Mouse (Mus musculus): ENCODE results near the gene Lpar1. TPM values are rescaled to one million over a fixed set of nuclear protein-coding genes. Genes with fewer than 3 reads are reported as not detected.
A peak's percentile ranks its signal among the peaks of the same experiment; 100 is the strongest.

Gene Lpar1
- total RNA-seq, 1 experiment = 44.2 TPM

DNA sequence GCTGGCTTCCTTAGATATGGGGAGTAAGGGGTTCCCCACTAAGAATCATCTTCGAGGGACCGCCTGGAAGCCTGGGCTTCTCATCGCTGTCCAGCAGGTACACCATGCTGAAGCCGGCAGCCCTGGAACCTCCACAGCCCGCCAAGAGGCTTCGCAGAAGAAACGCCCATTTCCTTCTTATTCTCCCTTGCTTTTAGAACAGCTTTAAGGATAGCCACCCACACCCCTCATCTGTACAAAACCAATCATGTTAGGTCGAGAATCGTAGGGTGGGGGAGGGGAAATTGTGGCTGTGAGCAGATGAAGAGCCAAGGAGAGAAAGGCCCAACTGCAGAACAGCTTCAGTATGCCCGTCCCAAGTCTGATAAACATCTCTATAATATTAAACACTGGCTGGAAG lies 26.4 kb upstream of the Lpar1 start:
- Histone ChIP-seq H3K9ac (ENCODE audit: insufficient read depth, low read depth, low read length, poor library complexity, severe bottlenecking) (no peak overlapping the region), H3K9me3 (ENCODE audit: control insufficient read depth, insufficient read depth, low read depth, low read length) (no peaks in the 10 kb centered on the region), H3K4me3 (ENCODE audit: insufficient read depth in 1 of 2, low read depth in 1 of 2, low read length in 2 of 2, poor library complexity in 1 of 2, severe bottlenecking in 1 of 2) (no peak overlapping the region), H3K36me3 (ENCODE audit: control insufficient read depth, insufficient read depth, low read length, poor library complexity, severe bottlenecking) (no peaks in the 10 kb centered on the region), H3K4me1 (ENCODE audit: control insufficient read depth in 2 of 2, insufficient read depth in 2 of 2, low read length in 2 of 2, poor library complexity in 1 of 2) (no peaks in the 10 kb centered on the region; a peak in 1 of 4 replicates), H3K27ac (ENCODE audit: insufficient read depth, low read depth, low read length, poor library complexity, severe bottlenecking) (no peak overlapping the region)
- in situ Hi-C loops (cut with MboI; ENCODE audit: low sequenced_read_pairs in 2 of 2, unreplicated experiment in 2 of 2) = no loop called here
- no peak for TF ChIP-seq MAFK (IDR thresholded peaks at IDR 0.05; ENCODE audit: insufficient read depth, low read depth, low read length)
- no peak for TF ChIP-seq HCFC1 (IDR thresholded peaks at IDR 0.05; ENCODE audit: borderline replicate concordance, insufficient read depth, low read length)
- TF ChIP-seq CHD2 (IDR thresholded peaks at IDR 0.05; ENCODE audit: low read depth, low read length) = no peak
- no peak for TF ChIP-seq ZC3H11A (IDR thresholded peaks at IDR 0.05; ENCODE audit: borderline replicate concordance, low read depth, low read length)
- TF ChIP-seq ZNF384 (IDR thresholded peaks at IDR 0.05; ENCODE audit: low read depth, low read length) = no peak
- DNase-seq (ENCODE audit: low read depth, low spot score) = no peak

DNA sequence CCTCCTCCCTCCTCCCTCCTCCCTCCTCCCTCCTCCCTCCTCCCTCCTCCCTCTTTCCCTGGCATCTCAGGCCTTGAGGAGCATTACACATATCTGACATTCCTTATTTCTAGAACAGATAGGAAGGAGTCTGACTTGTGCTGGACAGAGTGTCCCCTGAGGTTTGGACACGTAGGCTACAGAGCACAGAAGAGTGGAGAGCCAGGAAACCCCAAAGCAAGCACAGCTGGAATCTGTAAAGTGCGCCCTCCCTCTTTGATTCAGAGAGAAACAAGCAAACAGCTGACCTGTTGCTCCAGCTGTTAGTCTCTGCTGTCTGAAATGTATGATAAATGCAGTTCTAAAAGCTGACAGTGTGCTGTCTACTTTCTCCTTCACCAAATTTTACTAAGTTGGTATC lies 24.8 kb upstream of the Lpar1 start:
- no peak for DNase-seq (ENCODE audit: low read depth, low spot score)
- Histone ChIP-seq H3K36me3 (ENCODE audit: control insufficient read depth, insufficient read depth, low read length, poor library complexity, severe bottlenecking) (no peaks in the 10 kb centered on the region), H3K4me3 (ENCODE audit: insufficient read depth in 1 of 2, low read depth in 1 of 2, low read length in 2 of 2, poor library complexity in 1 of 2, severe bottlenecking in 1 of 2) (no peak overlapping the region), H3K27ac (ENCODE audit: insufficient read depth, low read depth, low read length, poor library complexity, severe bottlenecking) (no peak overlapping the region), H3K9me3 (ENCODE audit: control insufficient read depth, insufficient read depth, low read depth, low read length) (no peaks in the 10 kb centered on the region), H3K4me1 (ENCODE audit: control insufficient read depth in 2 of 2, insufficient read depth in 2 of 2, low read length in 2 of 2, poor library complexity in 1 of 2) (no peaks in the 10 kb centered on the region; a peak in 1 of 4 replicates), H3K9ac (ENCODE audit: insufficient read depth, low read depth, low read length, poor library complexity, severe bottlenecking) (no peak overlapping the region)
- in situ Hi-C loops (cut with MboI; ENCODE audit: low sequenced_read_pairs in 2 of 2, unreplicated experiment in 2 of 2) = no loop called here
- TF ChIP-seq CHD2 (IDR thresholded peaks at IDR 0.05; ENCODE audit: low read depth, low read length) (no peak), MAFK (IDR thresholded peaks at IDR 0.05; ENCODE audit: insufficient read depth, low read depth, low read length) (no peak), HCFC1 (IDR thresholded peaks at IDR 0.05; ENCODE audit: borderline replicate concordance, insufficient read depth, low read length) (no peak), ZNF384 (IDR thresholded peaks at IDR 0.05; ENCODE audit: low read depth, low read length) (no peak), ZC3H11A (IDR thresholded peaks at IDR 0.05; ENCODE audit: borderline replicate concordance, low read depth, low read length) (no peak)

GRCm38 (mm10) chr4:58577382-58578048 lies 23.8 kb upstream of the Lpar1 start:
- DNase-seq (ENCODE audit: low read depth, low spot score) = no peak
- TF ChIP-seq ZNF384 (IDR thresholded peaks at IDR 0.05; ENCODE audit: low read depth, low read length) (0 out of 2 replicates have a peak, but pooled peaks have one; percentile 17), MAFK (IDR thresholded peaks at IDR 0.05; ENCODE audit: insufficient read depth, low read depth, low read length) (no peak), CHD2 (IDR thresholded peaks at IDR 0.05; ENCODE audit: low read depth, low read length) (no peak), HCFC1 (IDR thresholded peaks at IDR 0.05; ENCODE audit: borderline replicate concordance, insufficient read depth, low read length) (no peak), ZC3H11A (IDR thresholded peaks at IDR 0.05; ENCODE audit: borderline replicate concordance, low read depth, low read length) (no peak)
- in situ Hi-C loops (cut with MboI; ENCODE audit: low sequenced_read_pairs in 2 of 2, unreplicated experiment in 2 of 2) = no loop called here
- Histone ChIP-seq H3K9me3 (ENCODE audit: control insufficient read depth, insufficient read depth, low read depth, low read length) (no peaks in the 10 kb centered on the region), H3K36me3 (ENCODE audit: control insufficient read depth, insufficient read depth, low read length, poor library complexity, severe bottlenecking) (no peaks in the 10 kb centered on the region), H3K4me3 (ENCODE audit: insufficient read depth in 1 of 2, low read depth in 1 of 2, low read length in 2 of 2, poor library complexity in 1 of 2, severe bottlenecking in 1 of 2) (no peak overlapping the region), H3K9ac (ENCODE audit: insufficient read depth, low read depth, low read length, poor library complexity, severe bottlenecking) (no peak overlapping the region), H3K4me1 (ENCODE audit: control insufficient read depth in 2 of 2, insufficient read depth in 2 of 2, low read length in 2 of 2, poor library complexity in 1 of 2) (no peaks in the 10 kb centered on the region; a peak in 1 of 4 replicates), H3K27ac (ENCODE audit: insufficient read depth, low read depth, low read length, poor library complexity, severe bottlenecking) (no peak overlapping the region)

DNA sequence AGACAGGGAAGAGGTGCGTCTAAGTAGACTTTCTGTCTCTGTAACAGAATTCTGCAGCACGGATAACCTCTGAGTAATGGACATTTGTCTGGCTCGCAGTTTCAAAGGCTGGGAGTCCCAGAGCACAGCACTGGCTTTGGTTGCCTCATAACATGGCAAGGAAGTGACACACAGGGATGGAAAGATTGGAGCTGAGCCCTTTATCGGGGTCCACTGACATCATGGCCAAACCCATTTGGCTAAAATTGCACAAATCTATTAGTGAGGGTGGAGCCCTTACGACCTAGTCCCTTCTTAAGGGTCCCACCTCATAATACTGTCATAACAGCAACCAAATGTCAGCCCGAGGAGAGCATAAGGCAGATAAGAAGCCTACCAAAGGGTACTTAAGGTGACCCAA lies 22.1 kb upstream of the Lpar1 start:
- Histone ChIP-seq H3K27ac (ENCODE audit: insufficient read depth, low read depth, low read length, poor library complexity, severe bottlenecking) (no peak overlapping the region), H3K4me3 (ENCODE audit: insufficient read depth in 1 of 2, low read depth in 1 of 2, low read length in 2 of 2, poor library complexity in 1 of 2, severe bottlenecking in 1 of 2) (no peak overlapping the region), H3K9ac (ENCODE audit: insufficient read depth, low read depth, low read length, poor library complexity, severe bottlenecking) (no peak overlapping the region), H3K36me3 (ENCODE audit: control insufficient read depth, insufficient read depth, low read length, poor library complexity, severe bottlenecking) (no peaks in the 10 kb centered on the region), H3K4me1 (ENCODE audit: control insufficient read depth in 2 of 2, insufficient read depth in 2 of 2, low read length in 2 of 2, poor library complexity in 1 of 2) (no peaks in the 10 kb centered on the region; a peak in 1 of 4 replicates), H3K9me3 (ENCODE audit: control insufficient read depth, insufficient read depth, low read depth, low read length) (no peaks in the 10 kb centered on the region)
- no peak for DNase-seq (ENCODE audit: low read depth, low spot score)
- in situ Hi-C loops (cut with MboI; ENCODE audit: low sequenced_read_pairs in 2 of 2, unreplicated experiment in 2 of 2) = no loop called here
- no peak for TF ChIP-seq MAFK (IDR thresholded peaks at IDR 0.05; ENCODE audit: insufficient read depth, low read depth, low read length)

DNA sequence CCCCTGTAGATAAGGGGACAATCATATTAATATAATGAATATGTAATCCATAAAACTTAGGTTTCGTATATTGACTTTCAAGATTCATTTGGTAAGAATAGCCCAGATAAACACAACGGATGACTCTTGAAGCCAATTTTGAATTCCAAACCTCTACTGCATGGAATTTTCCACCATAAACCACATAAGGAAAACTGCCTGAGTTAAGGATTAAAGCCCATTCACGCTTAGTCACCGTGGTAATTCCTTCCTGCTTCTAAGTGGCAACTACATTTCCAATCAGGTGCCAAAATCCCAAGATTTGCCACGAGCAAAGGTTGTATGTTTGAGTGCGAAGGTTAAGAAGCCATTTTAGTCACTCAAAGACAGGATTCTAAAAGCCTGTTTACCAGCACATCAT lies 20.3 kb upstream of the Lpar1 start:
- in situ Hi-C loops (cut with MboI; ENCODE audit: low sequenced_read_pairs in 2 of 2, unreplicated experiment in 2 of 2) = no loop called here
- no peak for DNase-seq (ENCODE audit: low read depth, low spot score)
- Histone ChIP-seq H3K4me1 (ENCODE audit: control insufficient read depth in 2 of 2, insufficient read depth in 2 of 2, low read length in 2 of 2, poor library complexity in 1 of 2) (no peaks in the 10 kb centered on the region), H3K4me3 (ENCODE audit: insufficient read depth in 1 of 2, low read depth in 1 of 2, low read length in 2 of 2, poor library complexity in 1 of 2, severe bottlenecking in 1 of 2) (no peak overlapping the region), H3K9me3 (ENCODE audit: control insufficient read depth, insufficient read depth, low read depth, low read length) (no peaks in the 10 kb centered on the region), H3K9ac (ENCODE audit: insufficient read depth, low read depth, low read length, poor library complexity, severe bottlenecking) (no peak overlapping the region), H3K27ac (ENCODE audit: insufficient read depth, low read depth, low read length, poor library complexity, severe bottlenecking) (no peak overlapping the region), H3K36me3 (ENCODE audit: control insufficient read depth, insufficient read depth, low read length, poor library complexity, severe bottlenecking) (no peaks in the 10 kb centered on the region)
- TF ChIP-seq MAFK (IDR thresholded peaks at IDR 0.05; ENCODE audit: insufficient read depth, low read depth, low read length) (no peak), HCFC1 (IDR thresholded peaks at IDR 0.05; ENCODE audit: borderline replicate concordance, insufficient read depth, low read length) (no peak), ZC3H11A (IDR thresholded peaks at IDR 0.05; ENCODE audit: borderline replicate concordance, low read depth, low read length) (no peak), CHD2 (IDR thresholded peaks at IDR 0.05; ENCODE audit: low read depth, low read length) (no peak), ZNF384 (IDR thresholded peaks at IDR 0.05; ENCODE audit: low read depth, low read length) (no peak)

Measured in ES-E14 (cell line).